Mouse (Mus musculus): ENCODE measurements around the gene Fam189b.
A peak's percentile ranks its signal among the peaks of the same experiment; 100 is the strongest.
"Not testable (repeated sequence)": the region's sequence is repeated elsewhere in the genome, so short reads cannot be mapped to it uniquely, and the experiment has no call there.

Fam189b gene

DNA sequence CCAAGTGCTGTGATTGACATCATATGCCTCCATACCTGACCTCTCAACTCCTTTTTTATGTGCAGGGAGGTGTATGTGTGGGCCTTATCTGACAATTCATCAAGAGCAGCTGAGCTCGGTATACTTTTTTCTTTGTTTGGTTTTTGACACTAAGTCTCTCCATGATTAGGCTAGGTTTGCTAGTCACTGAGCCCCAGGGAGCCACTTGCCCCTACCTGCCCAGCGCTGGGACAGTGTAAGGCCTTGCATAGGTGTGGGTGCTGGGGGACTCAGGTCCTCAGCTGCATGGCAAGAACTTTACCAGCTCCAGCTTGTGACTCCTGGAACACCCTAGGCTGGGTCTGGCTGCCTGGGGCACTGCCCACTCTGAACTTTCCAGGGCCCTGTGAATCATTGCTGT lies 23.8 kb downstream of the Fam189b start:
- DNase-seq (ENCODE audit: low read depth): no peak

DNA sequence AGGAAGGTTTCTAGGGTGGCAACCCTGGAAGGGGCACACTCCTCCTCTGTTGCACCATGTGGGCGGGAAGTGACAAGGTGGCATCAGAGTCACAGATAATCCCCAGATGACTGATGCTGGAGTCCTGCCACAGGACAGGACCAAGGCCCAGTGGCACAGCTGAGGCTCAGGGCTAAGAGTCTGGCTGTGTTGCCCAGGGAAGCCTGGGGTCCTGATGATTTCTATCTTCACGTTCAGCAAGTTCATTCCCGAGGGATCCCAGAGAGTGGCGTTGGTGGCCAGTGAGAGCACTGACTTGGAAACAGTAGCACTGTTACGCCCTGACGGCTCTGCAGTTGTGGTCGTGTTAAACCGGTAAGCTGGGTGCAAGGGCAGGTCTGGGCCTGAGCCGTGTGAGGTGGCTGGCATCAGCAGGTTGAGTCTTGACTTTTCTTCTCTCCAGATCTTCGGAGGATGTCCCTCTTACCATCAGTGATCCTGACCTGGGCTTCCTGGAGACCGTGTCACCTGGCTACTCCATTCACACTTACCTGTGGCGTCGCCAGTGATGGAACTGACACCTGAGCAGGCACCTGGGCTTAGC lies 25.2 kb downstream of the Fam189b start:
- DNase-seq (ENCODE audit: low read depth): no peak

DNA sequence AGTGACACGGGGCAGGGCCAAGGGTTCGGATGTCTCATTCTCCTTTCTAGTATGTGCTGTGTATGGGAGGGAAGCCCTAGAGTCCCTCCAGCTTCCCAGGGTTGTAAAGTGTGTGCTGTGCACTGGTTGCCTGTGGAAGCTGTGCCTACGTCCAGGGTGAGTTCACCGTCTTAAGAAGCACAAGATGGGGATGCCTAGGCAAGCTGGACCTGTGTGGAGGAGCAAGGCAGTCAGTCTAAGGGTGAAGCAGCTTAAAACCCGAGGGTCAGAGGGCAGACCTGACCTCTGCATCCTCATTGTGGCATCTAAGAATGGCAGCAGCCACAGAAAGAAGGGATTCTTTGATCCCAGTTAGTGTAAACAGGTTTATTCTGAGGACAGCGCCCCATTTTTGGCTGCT lies 25.8 kb downstream of the Fam189b start:
- DNase-seq (ENCODE audit: low read depth): no peak

DNA sequence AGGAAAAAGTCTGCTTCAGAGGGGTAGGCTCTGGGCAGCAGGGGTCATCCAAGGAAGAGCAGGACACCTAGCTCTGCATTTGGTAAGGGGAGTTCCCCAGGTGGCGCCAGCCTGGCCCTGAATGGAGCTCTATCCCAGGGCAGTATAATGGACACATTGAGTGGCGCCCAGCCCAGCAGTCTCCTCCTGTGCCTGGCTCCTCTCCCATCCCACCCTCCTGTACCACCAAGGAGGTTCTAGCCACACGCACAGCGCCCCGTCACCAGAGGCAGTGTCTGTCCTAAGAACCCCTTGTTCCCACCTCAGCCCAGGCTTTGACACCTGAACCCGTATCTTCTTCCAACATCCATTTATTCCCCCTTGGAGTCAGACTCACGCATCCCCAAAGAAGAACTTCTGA lies 26.8 kb downstream of the Fam189b start:
- no peak for DNase-seq (ENCODE audit: low read depth)

DNA sequence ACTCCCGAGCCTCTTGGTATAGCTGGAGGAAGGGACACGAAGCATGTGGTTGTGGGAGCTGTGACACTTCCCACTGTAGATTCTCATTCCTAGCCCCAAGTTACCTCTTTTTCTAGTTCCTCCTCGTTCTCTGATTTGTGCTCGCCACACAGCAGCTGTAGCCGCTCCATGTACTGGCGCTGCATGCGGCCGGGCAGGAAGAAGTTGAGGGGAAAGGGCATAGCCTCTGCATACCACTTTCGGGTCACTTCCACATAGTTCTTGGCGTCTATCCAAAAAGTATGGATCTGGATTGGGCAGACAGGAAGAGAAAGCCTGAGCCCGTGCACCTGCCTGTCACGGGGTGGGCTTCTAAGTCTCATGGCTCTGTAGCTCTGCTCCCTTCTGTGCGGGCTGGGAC lies 27.2 kb downstream of the Fam189b start:
- no peak for DNase-seq (ENCODE audit: low read depth)

DNA sequence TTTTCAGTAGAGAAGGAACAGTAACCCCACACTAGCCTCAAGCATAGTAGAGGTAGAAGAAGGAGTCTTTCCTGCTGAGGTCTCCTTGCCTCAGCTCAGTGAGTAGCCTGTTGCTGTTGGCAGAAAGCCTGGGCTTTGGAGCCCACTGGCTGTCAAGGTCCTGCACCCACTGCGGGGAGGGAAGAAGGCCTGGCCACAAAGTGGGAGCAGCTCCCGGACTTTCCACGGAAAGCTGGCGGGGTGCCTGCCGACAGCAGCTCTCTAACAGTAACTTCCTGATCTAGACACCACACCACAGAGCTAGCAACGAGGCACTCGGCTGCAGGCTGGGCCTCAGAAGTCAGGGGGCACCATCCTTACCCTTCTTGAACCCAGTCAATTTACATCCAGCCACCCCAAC lies 27.8 kb downstream of the Fam189b start:
- DNase-seq (ENCODE audit: low read depth): no peak

DNA sequence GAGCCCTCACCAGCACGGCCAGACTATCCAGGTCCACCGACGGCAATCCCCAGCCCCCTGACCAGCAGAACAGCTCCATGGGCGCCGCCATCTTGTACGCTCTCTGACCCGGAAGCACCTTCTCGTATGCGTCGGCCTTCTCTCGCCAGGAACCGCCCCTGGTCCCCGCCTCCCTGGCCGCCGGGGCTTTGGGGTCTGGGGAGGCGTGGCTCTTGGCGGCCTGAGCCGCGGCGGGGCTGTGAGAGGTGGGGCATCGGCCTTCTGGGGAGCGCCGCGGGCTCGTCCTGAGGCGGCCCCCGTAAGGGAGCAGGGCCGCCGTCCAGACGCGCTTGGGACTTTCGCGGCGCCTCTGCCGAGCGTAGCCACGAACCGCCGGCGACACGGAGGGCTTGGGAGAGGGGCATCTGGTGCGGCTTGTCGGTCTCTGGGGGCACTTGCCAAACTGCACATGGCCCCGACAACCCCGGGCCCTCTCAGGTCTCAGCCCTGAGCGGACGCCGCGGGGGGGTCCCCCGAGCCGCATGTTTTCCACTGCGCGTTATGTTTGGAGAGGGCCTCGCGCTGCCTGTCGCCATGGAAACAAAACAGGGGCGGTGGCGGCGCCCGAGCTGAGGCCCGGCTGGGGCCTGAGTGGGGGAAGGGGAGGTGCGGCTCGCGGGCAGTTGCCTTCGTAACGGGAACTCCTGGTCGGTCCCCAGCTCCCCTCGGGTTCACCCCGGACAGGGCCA lies 31.0 kb downstream of the Fam189b start:
- DNase-seq (ENCODE audit: low read depth): peak; percentile 96

DNA sequence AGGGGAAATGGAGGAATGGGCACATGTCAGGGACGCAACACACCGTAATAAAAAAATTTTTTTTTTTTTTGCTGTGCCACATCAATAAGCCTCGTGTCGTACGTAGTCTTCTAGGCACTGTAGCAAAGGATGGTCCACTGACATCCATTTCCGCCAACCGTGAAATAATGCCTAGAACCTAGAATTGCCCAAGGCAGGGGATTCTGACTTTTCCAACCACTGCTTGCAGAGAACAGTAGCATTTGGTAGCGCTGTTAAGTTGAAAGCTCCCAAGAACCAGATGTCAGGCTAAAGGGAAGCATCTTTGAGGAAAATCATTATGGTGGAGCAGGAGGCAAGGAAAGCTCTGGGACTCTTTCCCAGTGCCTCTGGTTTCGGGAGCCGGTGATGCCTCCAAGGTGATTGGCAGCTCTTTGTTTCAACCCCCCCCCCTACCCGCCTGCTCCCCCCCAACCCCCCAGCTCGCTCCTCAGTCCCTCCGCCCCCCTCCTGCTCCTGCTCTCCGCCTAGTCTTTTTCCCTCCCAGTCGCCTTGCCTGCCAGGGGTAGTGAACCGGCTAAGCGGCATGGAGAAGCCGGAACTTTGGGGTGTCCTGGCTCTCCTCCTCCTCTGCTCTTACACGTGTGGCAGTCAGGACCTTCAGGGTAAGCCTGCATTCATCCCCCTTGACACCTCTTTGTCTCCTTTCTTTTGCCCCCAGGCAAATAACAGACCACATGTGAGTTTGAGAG lies 31.9 kb downstream of the Fam189b start, which contains the start of gene Thbs3:
Gene Thbs3 (plus strand): TSS at position 500 of the 731 bp plus-strand sequence.
- DNase-seq (ENCODE audit: low read depth): peak; percentile 56

DNA sequence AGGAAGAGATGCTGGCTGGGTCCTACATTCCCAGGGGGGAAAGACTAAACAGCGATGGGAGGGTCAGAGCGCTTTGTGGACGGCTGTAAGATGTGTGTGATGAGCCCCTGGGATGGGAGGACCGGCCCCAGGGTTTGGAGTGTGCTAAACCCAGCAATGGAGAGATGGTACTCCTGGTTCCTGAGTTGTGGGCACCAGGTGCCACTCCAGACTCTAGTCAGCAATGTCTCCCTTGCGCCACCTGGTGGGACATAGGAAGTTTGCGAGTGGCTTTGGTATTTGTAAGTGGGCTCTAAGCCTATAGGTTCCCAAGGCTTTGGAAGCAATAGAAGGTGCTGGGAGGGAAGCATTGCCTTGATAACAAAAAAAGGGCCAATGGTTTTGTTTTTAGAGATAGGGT lies 32.9 kb downstream of the Fam189b start:
- DNase-seq (ENCODE audit: low read depth): peak; percentile 94

DNA sequence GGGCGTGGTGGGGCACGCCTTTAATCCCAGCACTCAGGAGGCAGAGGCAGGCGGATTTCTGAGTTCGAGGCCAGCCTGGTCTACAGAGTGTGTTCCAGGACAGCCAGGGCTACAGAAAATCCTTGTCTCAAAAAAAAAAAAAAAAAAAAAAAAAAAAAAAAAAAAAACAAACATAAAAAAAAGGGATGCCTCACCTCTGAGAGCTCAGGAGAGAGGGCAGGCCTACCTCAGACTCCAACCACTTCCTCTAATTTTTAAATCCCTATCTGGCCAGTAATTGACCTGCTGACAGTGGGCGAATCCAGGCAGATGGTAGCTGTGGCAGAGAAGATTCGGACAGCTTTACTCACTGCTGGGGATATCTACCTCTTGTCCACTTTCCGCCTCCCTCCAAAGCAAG lies 33.5 kb downstream of the Fam189b start:
- not testable (repeated sequence) for DNase-seq (ENCODE audit: low read depth)

DNA sequence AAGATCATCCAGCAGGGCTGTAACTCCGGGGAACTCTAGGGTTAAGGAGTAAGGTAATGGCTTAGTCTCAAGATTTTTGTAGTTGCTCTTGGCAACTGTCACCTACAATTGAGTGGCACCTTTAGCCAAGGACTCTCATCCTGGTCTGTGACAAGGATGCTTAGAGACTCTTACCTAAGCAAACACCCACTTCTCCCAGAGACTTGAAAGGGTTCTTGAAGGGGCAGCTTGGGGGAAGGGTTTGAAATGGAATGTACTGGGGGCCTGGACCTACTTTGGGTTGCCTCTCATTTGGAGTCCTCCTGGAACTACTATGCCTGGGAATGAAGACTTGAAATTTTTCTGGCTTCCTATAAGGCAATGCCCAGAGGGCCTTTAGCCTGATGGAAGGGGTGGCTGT lies 35.3 kb downstream of the Fam189b start:
- no peak for DNase-seq (ENCODE audit: low read depth)

DNA sequence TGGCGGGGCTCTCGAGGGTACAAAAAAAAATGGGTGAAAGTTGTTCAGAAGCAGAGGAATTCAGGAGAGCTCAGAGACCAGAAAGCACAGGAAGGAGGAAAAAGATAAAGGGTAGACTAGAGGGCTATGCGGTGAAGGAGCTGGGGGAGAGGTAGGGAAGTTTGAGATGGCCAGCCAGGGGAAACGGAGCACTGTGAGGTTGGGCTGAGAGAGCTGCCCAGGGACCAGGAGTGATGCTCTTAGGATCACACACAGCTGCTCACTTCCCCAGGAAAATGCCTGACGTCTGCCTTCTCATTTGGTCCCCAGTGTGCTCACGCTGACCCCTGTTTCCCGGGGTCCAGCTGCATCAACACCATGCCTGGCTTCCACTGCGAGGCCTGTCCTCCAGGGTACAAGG lies 36.6 kb downstream of the Fam189b start:
- no peak for DNase-seq (ENCODE audit: low read depth)

DNA sequence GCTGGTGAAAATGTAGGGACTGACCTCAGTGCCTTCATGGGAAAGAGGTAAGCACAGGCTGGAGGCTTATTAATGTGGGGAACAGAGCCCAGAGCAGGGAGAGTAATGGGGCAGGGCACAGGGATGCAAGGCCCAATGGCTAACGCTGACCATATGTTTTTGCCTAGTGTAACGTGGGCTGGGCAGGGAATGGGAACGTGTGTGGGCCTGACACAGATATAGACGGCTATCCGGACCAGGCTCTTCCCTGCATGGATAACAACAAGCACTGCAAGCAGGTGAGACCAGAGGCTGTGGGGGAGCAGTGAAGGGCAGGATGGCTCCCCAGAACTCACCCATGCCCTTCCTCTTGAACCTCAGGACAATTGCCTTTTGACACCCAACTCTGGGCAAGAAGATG lies 38.2 kb downstream of the Fam189b start:
- DNase-seq (ENCODE audit: low read depth): no peak

DNA sequence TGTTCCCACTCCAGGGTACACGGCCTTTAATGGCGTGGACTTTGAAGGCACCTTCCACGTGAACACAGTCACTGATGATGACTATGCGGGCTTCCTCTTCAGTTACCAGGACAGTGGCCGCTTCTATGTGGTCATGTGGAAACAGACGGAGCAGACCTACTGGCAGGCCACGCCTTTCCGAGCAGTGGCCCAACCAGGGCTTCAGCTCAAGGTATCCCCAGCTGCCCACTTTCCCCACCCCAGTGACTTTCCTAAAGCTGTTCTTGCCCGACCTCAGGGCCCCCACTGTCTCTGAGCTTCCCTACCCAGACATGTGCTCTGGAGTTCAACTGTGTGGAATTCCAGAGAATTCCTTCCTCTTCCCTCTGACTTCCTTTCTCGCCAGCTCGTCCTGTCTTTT lies 41.9 kb downstream of the Fam189b start:
- no peak for DNase-seq (ENCODE audit: low read depth)

DNA sequence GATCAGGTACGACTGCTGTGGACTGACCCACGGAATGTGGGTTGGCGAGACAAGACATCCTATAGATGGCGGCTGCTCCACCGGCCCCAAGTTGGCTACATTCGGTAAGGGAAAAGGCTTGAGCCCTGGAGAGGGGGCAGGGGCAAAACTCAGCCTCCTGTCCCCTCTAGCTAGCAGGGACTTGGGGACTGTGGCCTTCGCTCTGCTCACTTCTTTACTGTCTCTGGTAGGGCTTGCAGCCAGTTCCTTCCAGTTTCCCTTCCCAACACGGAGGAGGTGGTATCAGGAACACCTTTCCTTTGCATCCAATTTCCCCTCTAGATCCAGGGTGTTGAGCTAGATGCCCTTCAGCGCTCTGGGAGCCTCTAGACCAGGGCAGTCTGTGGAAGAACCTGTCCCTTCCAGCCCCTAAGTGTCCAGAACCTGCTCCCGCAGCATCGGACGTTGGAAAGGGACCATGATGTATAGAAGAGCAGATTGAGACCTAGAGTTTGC lies 42.4 kb downstream of the Fam189b start:
- no peak for DNase-seq (ENCODE audit: low read depth)

DNA sequence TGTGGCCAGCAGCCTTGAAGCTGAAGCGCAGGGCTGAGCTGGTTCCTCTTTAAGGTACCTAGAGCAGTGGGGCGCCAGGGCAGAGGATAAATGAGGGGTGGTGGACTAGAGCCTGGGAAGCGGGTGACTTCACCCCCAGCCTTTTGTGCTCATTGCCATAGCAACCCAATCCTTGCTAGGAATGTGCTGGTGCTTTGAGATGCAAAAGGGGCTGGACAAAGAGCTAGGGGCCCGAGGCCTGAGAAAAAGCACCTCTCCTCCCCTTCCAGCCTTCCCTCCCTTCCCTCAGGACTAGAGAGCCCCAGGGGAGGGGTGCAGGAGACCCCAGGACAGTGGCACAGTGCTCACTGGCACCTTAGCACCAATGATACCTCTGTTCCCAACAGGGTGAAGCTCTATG lies 43.0 kb downstream of the Fam189b start:
- no peak for DNase-seq (ENCODE audit: low read depth)

DNA sequence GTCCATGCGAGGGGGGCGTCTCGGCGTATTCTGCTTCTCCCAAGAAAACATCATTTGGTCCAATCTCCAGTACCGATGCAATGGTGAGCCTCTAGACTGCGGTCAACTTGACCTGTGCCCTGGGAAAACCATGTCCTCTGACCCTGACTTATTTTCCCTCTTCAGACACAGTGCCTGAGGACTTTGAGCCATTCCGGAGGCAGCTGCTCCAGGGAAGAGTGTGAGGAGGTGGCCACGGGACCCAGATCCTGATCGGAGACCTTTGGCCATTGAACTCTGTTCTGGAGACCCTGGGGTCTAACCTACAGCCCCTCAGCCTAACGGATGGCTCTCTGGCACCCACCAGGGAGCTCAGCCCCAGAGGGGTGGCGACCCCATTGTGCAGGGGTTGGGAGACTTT lies 43.4 kb downstream of the Fam189b start:
- no peak for DNase-seq (ENCODE audit: low read depth)

DNA sequence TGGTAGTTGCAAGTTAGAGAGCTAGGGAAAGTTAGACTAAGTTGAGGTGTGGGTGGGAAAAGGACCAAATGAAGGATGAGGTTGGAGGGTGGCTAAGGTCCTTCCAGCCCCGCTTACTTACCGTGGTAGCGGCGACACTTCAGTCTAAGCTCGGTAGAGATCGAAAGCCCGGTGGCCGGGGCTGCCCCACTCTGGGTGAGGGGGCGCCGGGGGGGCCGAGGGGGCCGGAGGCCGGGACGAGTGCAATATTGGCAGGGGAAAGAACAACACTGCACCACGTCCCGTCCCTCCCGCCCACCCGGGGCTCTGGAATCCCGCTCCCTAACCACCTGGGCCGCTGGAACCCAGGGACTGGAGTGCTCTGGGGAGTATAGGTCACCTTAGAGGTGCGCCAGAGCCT lies 44.0 kb downstream of the Fam189b start, which contains the start of gene Mtx1:
Gene Mtx1 (minus strand): TSS at position 189 of the 400 bp plus-strand sequence.
- no peak for DNase-seq (ENCODE audit: low read depth)

DNA sequence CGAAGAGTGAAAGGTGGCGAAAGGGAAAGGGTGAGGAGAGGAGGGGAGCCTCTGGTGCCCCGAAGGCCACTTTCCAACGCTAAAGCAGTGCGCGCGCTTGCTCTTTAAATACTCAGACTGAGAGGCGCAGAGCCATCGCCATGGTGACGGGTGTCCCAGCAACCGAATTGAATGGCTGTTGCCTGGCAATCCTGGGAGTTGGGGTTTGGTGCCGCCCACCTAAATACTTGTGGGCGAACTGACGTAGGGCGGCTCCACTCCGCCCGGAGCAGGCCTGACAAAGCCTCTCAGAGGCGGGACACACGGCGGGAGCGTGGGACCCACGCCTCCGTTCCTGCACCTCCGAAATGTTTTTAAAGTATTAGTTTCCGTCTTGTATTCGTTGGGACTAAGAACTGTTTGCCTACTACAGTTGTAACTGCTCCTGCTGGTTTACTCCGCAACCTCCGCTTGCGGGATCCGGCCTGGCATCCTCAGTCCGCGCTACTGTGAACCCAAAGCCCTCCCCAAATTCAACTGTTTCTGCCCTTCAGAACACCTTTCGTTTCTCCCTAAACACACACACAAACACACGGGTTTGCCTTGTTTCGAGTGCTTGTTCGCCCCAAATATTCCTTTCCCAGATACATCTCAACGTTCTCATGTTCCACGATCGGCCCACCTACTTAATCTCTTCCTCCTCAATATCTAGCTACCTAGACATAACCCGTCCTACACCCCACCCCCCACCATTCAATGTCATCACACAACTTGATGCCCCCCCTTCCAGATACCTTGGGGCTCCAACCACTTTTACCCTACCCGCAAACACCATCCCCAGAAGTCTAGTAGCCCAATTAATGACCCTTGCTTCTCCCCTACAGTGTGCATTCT lies 44.6 kb downstream of the Fam189b start:
- peak; percentile 79 for DNase-seq (ENCODE audit: low read depth)

DNA sequence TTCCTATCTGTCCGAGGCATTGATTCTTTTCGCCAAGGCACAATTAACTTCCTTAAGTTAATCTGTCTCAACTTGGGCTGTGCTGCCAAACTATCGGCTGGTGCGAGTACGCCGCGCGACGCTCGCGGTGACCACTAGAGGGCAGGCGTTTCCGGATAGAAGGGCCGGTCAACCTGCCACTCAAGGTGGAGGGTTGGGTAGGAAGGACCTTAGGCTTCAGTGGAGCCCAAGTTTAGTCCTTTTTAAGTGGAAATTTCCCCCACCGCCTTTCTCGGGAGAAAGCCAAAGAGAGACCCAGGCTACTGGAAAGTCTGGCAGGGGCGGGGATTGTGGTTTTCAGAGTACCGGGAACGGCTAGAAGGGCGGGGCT lies 45.2 kb downstream of the Fam189b start:
- peak; percentile 90 for DNase-seq (ENCODE audit: low read depth)

DNA sequence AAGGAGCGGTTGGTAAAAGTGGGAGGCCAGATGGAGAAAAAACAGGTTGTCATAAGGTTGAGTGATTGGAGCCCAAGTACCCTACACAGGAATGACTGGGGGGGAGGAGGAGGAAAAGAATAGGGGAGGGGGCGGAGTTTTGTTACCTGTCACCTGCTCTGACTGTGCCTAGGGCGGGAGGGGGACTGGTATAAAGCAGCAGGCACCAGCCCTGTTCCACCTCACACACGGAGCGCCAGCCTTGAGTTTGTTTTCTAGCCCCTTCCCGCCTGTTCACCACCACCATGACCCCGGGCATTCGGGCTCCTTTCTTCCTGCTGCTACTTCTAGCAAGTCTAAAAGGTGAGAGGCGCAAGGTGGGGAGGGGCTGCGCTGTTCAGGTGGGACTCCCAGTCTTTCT lies 45.9 kb downstream of the Fam189b start, which contains the start of gene Muc1:
Gene Muc1 (plus strand): TSS at position 222 of the 400 bp plus-strand sequence.
- DNase-seq (ENCODE audit: low read depth): no peak

DNA sequence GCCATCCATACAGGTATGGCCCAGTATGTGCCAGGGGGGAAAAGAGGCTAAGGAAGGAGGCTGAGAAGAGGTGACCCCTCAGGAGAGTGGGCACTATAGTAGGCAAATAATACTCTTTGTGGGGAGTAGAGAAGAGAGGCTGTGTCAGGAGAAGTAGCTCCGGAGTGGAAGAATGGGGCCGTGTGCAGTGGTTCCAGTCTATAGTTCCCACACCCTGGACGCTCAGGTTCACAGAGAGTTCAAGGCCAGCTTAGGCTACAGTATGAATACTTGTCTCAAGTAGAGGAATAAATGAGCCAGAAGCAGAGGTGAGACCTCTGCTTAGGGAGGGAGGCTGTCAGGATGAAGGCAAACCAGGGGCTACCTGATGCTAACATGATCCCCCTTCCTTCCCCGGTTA lies 46.3 kb downstream of the Fam189b start:
- DNase-seq (ENCODE audit: low read depth): no peak

Data from naive thymus-derived CD4-positive, alpha-beta T cell, adult 2 months (primary cell).